Mouse (Mus musculus): ENCODE measurements around the gene Snx29.

DNA sequence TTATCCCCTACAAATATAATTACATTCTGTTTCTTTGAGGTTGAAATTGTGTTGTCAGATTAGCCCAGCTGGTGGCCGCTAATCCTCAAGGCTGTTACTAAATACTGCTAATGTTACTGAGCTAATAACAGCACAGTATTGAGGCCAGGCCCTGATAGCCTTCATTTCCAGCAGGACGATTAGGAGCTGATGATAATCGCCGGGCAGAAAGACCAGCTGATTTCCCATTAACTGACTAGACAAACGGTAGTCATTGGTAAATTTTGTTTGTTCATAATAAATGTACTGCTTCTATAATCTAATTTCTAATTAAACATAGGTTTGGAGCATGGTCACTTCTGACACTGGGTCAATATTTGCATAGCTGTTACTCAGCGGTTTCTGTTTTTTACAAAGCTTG is 43.9 kb upstream of the Snx29 start:
- TF ChIP-seq CTCF (IDR thresholded peaks at IDR 0.05; ENCODE audit: low read depth) (no peak), EP300 (IDR thresholded peaks at IDR 0.05; ENCODE audit: low read depth) (no peak)

All from liver, embryonic 14.5 days (tissue).